Mouse (Mus musculus) neural tube, embryonic 11.5 days (tissue): ENCODE measurements around the gene Bloc1s5. TPM values are rescaled to one million over a fixed set of nuclear protein-coding genes. Genes with fewer than 3 reads are reported as not detected.
"Not testable (repeated sequence)": the region's sequence is repeated elsewhere in the genome, so short reads cannot be mapped to it uniquely, and the experiment has no call there.

Experiments
- ATAC-seq: fragments of 200-750 bp; cut with Nextera tagmentation; 2 replicates; pipeline ENCODE4 v1.8.0; 2017; ENCODE audit warnings: moderate number of reproducible peaks, mild to moderate bottlenecking, moderate TSS enrichment, moderate library complexity; ENCODE audit not compliant: insufficient read depth, low FRiP score, low TSS enrichment
- DNase-seq: peaks from one replicate; pipeline ENCODE4 v3.0.0-alpha.2; 2015; ENCODE audit warnings: low spot score
- H3K27ac ChIP-seq: fragments of 300-500 bp; sonication (generic); 2 replicates; pipeline ENCODE4 v1.5.1; 2014; ENCODE audit warnings: low read depth, mild to moderate bottlenecking, low read length
- H3K27me3 ChIP-seq: fragments of 300-500 bp; sonication (generic); 2 replicates; pipeline ENCODE4 v1.6.1; 2014; ENCODE audit warnings: mild to moderate bottlenecking, low read length, mixed read lengths; ENCODE audit not compliant: control insufficient read depth, insufficient read depth
- H3K36me3 ChIP-seq: fragments of 300-500 bp; sonication (generic); 2 replicates; pipeline ENCODE4 v1.6.1; 2014; ENCODE audit warnings: mild to moderate bottlenecking, low read length, moderate library complexity, mixed read lengths; ENCODE audit not compliant: control insufficient read depth, insufficient read depth
- H3K4me1 ChIP-seq: fragments of 300-500 bp; sonication (generic); 2 replicates; pipeline ENCODE4 v1.6.1; 2014; ENCODE audit warnings: low read length, mixed read lengths; ENCODE audit not compliant: control insufficient read depth, insufficient read depth
- H3K4me2 ChIP-seq: fragments of 300-500 bp; sonication (generic); 2 replicates; pipeline ENCODE4 v1.6.1; 2014; ENCODE audit warnings: low read depth, mild to moderate bottlenecking, moderate library complexity
- H3K4me3 ChIP-seq: fragments of 300-500 bp; sonication (generic); 2 replicates; pipeline ENCODE4 v1.5.1; 2014; ENCODE audit warnings: low read depth, low read length
- H3K9ac ChIP-seq: fragments of 300-500 bp; sonication (generic); 2 replicates; pipeline ENCODE4 v1.6.1; 2014; ENCODE audit warnings: mild to moderate bottlenecking, low read length
- H3K9me3 ChIP-seq: fragments of 300-500 bp; sonication (generic); 2 replicates; pipeline ENCODE4 v1.6.1; 2016; ENCODE audit warnings: low read length; ENCODE audit not compliant: control insufficient read depth
- WGBS: fragments of 180-500 bp; shearing (Covaris S2); extraction: QIAGEN DNeasy Blood & Tissue Kit; methylation state at CpG from one replicate; pipeline ENCODE4 v1.1.7; 2014; 5-methylcytosine and 5-hydroxymethylcytosine counted together
- polyA plus RNA-seq: library from polyadenylated mRNA; unstranded; fragments of >200 nt; fragmentation: Nextera tagmentation; extraction: Ambion mirVana; gene quantifications from 2 replicates; pipeline ENCODE4 v1.2.1, GENCODE M21; 2014

Bloc1s5 gene
- polyA plus RNA-seq, 1 experiment from 2014 or later, result 24.9 TPM

GRCm38 (mm10) chr13:38626229-38626525 is 8.7 kb downstream of the Bloc1s5 start:
- Histone ChIP-seq H3K9ac (no peak overlapping the region), H3K9me3 (no peaks in the 10 kb centered on the region), H3K4me2 (no peak overlapping the region), H3K4me3 (no peak overlapping the region), H3K4me1 (no peaks in the 10 kb centered on the region), H3K27ac (no peak overlapping the region), H3K27me3 (no peaks in the 10 kb centered on the region), H3K36me3 (no peaks in the 10 kb centered on the region; the same call in 1 of the 2 replicates)
- ATAC-seq (no peak), DNase-seq (no peak)
- 27% methylated on average over 6 of the region's 6 CpGs for WGBS

GRCm38 (mm10) chr13:38625492-38626228 is 9.2 kb downstream of the Bloc1s5 start:
- WGBS, result 31% methylated on average over 5 of the region's 5 CpGs
- no peak overlapping the region for H3K9ac ChIP-seq
- no peaks in the 10 kb centered on the region for H3K27me3 ChIP-seq
- ATAC-seq (no peak), DNase-seq (peak; percentile 26)
- no peaks in the 10 kb centered on the region; the same call in 1 of the 2 replicates for H3K36me3 ChIP-seq
- no peak overlapping the region for H3K27ac ChIP-seq
- no peak overlapping the region for H3K4me3 ChIP-seq
- H3K4me2 ChIP-seq, result no peak overlapping the region
- no peaks in the 10 kb centered on the region for H3K9me3 ChIP-seq
- no peaks in the 10 kb centered on the region for H3K4me1 ChIP-seq

DNA sequence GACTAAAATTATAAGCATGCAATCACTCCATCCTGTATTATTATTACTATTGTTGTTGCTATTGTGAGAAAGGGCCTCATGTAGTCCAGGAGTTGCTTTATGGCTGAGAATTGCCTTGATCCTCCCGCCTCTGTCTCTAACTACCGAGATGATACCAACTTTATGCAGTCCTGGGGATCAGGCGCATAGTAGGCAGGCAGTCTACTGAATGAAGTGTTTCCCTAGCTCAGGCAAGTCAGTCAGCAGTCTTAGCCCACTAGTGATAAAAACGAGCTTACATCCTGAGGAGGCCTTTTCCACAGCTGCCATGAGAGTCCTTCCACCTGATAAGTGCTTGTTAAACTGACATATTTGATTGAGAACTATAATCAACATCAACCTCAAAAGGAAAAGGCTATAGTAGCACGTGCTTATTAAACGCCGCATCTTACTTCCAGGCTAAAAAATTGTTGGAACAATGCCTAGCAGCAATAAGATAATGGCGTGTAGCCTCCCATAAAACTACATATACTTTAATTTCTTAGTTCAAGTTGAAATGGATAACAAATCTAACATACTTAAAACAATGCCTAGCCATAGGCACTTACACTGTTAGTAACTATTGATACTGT is 10.5 kb downstream of the Bloc1s5 start:
- 86% methylated on average over 8 of the region's 8 CpGs for WGBS
- Histone ChIP-seq H3K4me3 (no peak overlapping the region), H3K4me1 (no peaks in the 10 kb centered on the region), H3K9ac (no peak overlapping the region), H3K36me3 (no peaks in the 10 kb centered on the region; the same call in 1 of the 2 replicates), H3K9me3 (no peaks in the 10 kb centered on the region), H3K27me3 (no peaks in the 10 kb centered on the region), H3K27ac (no peak overlapping the region), H3K4me2 (no peak overlapping the region)
- DNase-seq, result no peak
- ATAC-seq, result no peak

GRCm38 (mm10) chr13:38623296-38623695 is 11.6 kb downstream of the Bloc1s5 start:
- no peaks in the 10 kb centered on the region for H3K9me3 ChIP-seq
- H3K4me3 ChIP-seq, result no peak overlapping the region
- H3K4me1 ChIP-seq, result no peaks in the 10 kb centered on the region
- no peak overlapping the region for H3K9ac ChIP-seq
- no peak for DNase-seq
- no peaks in the 10 kb centered on the region for H3K36me3 ChIP-seq
- no peak overlapping the region for H3K4me2 ChIP-seq
- H3K27me3 ChIP-seq, result no peaks in the 10 kb centered on the region
- no peak for ATAC-seq
- H3K27ac ChIP-seq, result no peak overlapping the region
- 82% methylated on average over 5 of the region's 5 CpGs for WGBS

DNA sequence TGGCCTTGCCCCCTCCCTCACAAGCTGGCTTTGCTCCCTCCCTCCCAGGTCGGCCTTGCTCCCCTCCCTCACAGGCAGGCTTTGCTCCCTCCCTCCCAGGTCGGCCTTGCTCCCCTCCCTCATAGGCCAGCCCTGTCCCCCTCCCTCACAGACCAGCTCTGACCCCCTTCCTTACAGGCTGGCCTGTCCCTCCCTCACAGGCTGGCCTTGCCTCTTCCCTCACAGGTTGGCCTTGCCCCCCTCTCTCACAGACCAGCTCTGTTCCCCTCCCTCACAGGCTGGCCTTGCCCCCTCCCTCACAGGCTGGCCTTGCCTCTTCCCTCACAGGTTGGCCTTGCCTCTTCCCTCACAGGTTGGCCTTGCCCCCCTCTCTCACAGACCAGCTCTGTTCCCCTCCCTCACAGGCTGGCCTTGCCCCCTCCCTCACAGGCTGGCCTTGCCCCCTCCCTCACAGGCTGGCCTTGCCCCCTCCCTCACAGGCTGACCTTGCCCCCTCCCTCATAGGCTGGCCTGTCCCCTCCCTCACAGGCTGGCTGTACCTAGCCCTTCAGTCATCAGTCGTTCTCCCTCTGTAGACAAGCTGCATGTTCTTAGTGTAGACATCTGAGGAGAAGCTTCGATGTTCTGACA is 16.8 kb downstream of the Bloc1s5 start:
- H3K4me2 ChIP-seq, DNase-seq, H3K27ac ChIP-seq, H3K9me3 ChIP-seq, H3K27me3 ChIP-seq, H3K4me1 ChIP-seq, H3K4me3 ChIP-seq, H3K9ac ChIP-seq, H3K36me3 ChIP-seq, ATAC-seq: not testable (repeated sequence)
- WGBS, result 77% methylated on average over 4 of the region's 4 CpGs

- Histone ChIP-seq H3K27ac (no peak overlapping the region), H3K27me3 (no peaks in the 10 kb centered on the region), H3K4me1 (no peaks in the 10 kb centered on the region), H3K36me3 (0 out of 2 replicates have a peak, but pooled peaks cover 2% of the 10 kb centered on the region), H3K9me3 (0 out of 2 replicates have a peak, but pooled peaks cover 3% of the 10 kb centered on the region), H3K9ac (no peak overlapping the region), H3K4me3 (no peak overlapping the region), H3K4me2 (no peak overlapping the region)
- DNase-seq (no peak), ATAC-seq (no peak)
- WGBS, result 88% methylated on average over 4 of the region's 4 CpGs
Measured at GRCm38 (mm10) chr13:38616887-38617286, 18.0 kb downstream of the Bloc1s5 start.

DNA sequence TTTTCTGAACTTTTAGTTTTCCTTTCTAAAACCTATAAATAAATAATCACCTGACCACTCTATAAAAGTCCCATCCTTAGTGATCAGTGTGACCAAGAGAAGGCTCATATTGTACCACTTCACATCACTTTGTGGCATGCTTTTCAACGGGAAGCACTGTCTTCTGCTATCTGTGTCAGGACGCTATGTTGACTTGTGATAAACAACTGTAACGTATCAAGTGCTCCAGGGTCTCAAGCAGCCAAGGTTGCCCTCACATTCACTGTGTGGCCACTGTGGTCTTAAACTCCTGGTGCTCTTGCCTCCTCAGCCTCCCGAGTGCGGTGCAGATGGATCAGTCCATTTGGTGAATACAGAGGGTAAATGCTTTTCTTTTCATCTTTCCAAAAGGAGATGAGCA is 19.3 kb downstream of the Bloc1s5 start:
- Histone ChIP-seq H3K4me3 (no peak overlapping the region), H3K9ac (no peak overlapping the region), H3K9me3 (0 out of 2 replicates have a peak, but pooled peaks cover 3% of the 10 kb centered on the region), H3K4me1 (no peaks in the 10 kb centered on the region), H3K27me3 (no peaks in the 10 kb centered on the region), H3K27ac (no peak overlapping the region), H3K4me2 (no peak overlapping the region), H3K36me3 (peaks cover 2% of the 10 kb centered on the region; the same call in 1 of the 2 replicates)
- DNase-seq (no peak), ATAC-seq (no peak)
- 96% methylated on average over 5 of the region's 5 CpGs for WGBS

GRCm38 (mm10) chr13:38614298-38614697 is 20.6 kb downstream of the Bloc1s5 start:
- Histone ChIP-seq H3K9me3 (0 out of 2 replicates have a peak, but pooled peaks cover 3% of the 10 kb centered on the region), H3K27me3 (no peaks in the 10 kb centered on the region), H3K4me3 (no peak overlapping the region), H3K4me1 (no peaks in the 10 kb centered on the region), H3K27ac (no peak overlapping the region), H3K4me2 (no peak overlapping the region), H3K36me3 (peaks cover 2% of the 10 kb centered on the region; the same call in 1 of the 2 replicates), H3K9ac (no peak overlapping the region)
- DNase-seq (no peak), ATAC-seq (no peak)
- WGBS, result 79% methylated on average over 5 of the region's 5 CpGs
